Mouse (Mus musculus): ENCODE measurements at regions not wholly inside any gene's neighbourhood (a gene's known extent, or its start where the extent isn't known, plus 50 kb on each side); places are given as distances from the start of the nearest gene placed in this dataset.

- WGBS: 81% methylated on average over 2 of the region's 2 CpGs
- no peaks in the 10 kb centered on the region for H3K36me3 ChIP-seq (replicated peaks; ENCODE audit: control insufficient read depth, insufficient read depth, low read length)
- ATAC-seq (ENCODE audit: insufficient read depth, low read depth): no peak
Observed at GRCm38 (mm10) chr4:7143676-7144075, 1095.2 kb downstream of the Car8 start.

GRCm38 (mm10) chr4:7142781-7143180 is 1096.1 kb downstream of the Car8 start:
- no peak for DNase-seq (ENCODE audit: low spot score)
- H3K36me3 ChIP-seq (replicated peaks; ENCODE audit: control insufficient read depth, insufficient read depth, low read length): no peaks in the 10 kb centered on the region
- H3K4me2 ChIP-seq (ENCODE audit: low read depth, low read length): no peak overlapping the region
- ATAC-seq (ENCODE audit: insufficient read depth, low read depth): no peak
- TF ChIP-seq CTCF (IDR thresholded peaks at IDR 0.05; ENCODE audit: low read depth) (no peak), EP300 (IDR thresholded peaks at IDR 0.05; ENCODE audit: low read depth) (no peak)
- no peak overlapping the region for H3K4me3 ChIP-seq (ENCODE audit: low read depth, low read length)
- H3K4me1 ChIP-seq (ENCODE audit: control insufficient read depth, insufficient read depth): no peaks in the 10 kb centered on the region
- H3K9me3 ChIP-seq (replicated peaks; ENCODE audit: control insufficient read depth, low read length): no peaks in the 10 kb centered on the region
- H3K9ac ChIP-seq (replicated peaks; ENCODE audit: low read depth, low read length): no peak overlapping the region
- H3K27me3 ChIP-seq (ENCODE audit: control insufficient read depth, insufficient read depth, low read length): no peaks in the 10 kb centered on the region
- 78% methylated on average over 6 of the region's 6 CpGs for WGBS
- no peak overlapping the region for H3K27ac ChIP-seq (ENCODE audit: low read depth)

More at GRCm38 (mm10) chr4:7143676-7144075, 1095.2 kb downstream of the Car8 start:
- no peak for DNase-seq (ENCODE audit: low spot score)
- no peak overlapping the region for H3K4me2 ChIP-seq (ENCODE audit: low read depth, low read length)
- no peak overlapping the region for H3K4me3 ChIP-seq (ENCODE audit: low read depth, low read length)
- H3K27me3 ChIP-seq (ENCODE audit: control insufficient read depth, insufficient read depth, low read length): no peaks in the 10 kb centered on the region
- H3K9ac ChIP-seq (replicated peaks; ENCODE audit: low read depth, low read length): no peak overlapping the region
- H3K4me1 ChIP-seq (ENCODE audit: control insufficient read depth, insufficient read depth): no peaks in the 10 kb centered on the region
- TF ChIP-seq EP300 (IDR thresholded peaks at IDR 0.05; ENCODE audit: low read depth) (no peak), CTCF (IDR thresholded peaks at IDR 0.05; ENCODE audit: low read depth) (no peak)
- H3K9me3 ChIP-seq (replicated peaks; ENCODE audit: control insufficient read depth, low read length): no peaks in the 10 kb centered on the region
- H3K27ac ChIP-seq (ENCODE audit: low read depth): no peak overlapping the region

GRCm38 (mm10) chr4:7112159-7112558 is 1126.7 kb downstream of the Car8 start:
- no peak overlapping the region for H3K27ac ChIP-seq (ENCODE audit: low read depth)
- H3K9me3 ChIP-seq (replicated peaks; ENCODE audit: control insufficient read depth, low read length): no peaks in the 10 kb centered on the region
- ATAC-seq (ENCODE audit: insufficient read depth, low read depth) (0 out of 2 replicates have a peak, but pooled peaks have one; percentile 17), DNase-seq (ENCODE audit: low spot score) (peak; percentile 13)
- H3K4me3 ChIP-seq (ENCODE audit: low read depth, low read length): no peak overlapping the region
- H3K9ac ChIP-seq (replicated peaks; ENCODE audit: low read depth, low read length): no peak overlapping the region
- H3K36me3 ChIP-seq (replicated peaks; ENCODE audit: control insufficient read depth, insufficient read depth, low read length): no peaks in the 10 kb centered on the region
- TF ChIP-seq CTCF (IDR thresholded peaks at IDR 0.05; ENCODE audit: low read depth) (no peak), EP300 (IDR thresholded peaks at IDR 0.05; ENCODE audit: low read depth) (no peak)
- no peaks in the 10 kb centered on the region for H3K27me3 ChIP-seq (ENCODE audit: control insufficient read depth, insufficient read depth, low read length)
- H3K4me2 ChIP-seq (ENCODE audit: low read depth, low read length): no peak overlapping the region
- no peaks in the 10 kb centered on the region for H3K4me1 ChIP-seq (ENCODE audit: control insufficient read depth, insufficient read depth)
- 28% methylated on average over 4 of the region's 4 CpGs for WGBS

DNA sequence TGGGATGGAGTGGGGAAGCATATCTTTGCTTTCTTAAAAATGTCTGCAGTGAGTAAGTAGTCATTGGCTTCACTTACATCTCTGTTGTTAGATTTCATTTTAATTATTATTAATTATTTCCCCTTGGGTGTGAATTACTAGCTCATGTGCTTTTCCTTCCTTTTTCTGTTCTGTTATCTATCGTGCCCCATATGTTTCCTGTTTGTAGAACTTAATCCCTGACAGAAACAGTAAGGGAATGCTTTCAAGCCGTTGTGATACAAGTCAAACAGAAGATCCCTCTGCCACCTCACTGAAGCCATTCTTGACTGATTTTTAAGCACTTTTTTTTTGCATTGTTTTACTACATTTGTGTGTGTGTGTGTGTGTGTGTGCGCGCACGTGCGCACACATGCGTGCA is 1145.9 kb downstream of the Car8 start:
- ATAC-seq (ENCODE audit: insufficient read depth, low read depth): no peak

DNA sequence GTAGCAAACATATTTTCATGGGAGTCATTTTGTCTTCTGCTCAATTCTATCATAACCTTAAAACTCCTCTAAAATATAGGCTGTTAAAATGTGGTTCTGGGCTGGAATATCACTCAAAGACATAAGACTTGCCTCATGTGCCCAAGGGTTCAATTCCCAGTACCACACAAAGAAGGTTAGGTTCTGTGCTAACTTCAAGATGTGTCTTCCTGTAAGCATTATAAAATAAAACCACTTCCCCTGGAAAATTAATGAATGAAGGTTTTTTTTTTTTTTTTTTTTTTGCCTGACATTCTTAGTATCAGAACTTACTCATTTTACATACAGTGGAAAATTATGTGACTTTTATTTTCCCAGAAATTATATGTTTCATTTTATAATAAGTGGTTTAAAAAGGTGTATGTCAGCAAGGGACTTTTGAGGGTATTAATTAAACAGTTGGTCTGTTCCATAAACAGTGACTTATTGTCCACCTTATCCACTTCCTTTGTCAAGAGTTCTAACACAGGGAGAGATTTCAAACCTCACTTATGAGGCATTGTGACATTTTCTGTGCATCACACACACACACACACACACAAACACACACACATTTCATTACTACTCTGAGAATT is 1147.5 kb downstream of the Car8 start:
- DNase-seq (ENCODE audit: low spot score) (no peak), ATAC-seq (ENCODE audit: insufficient read depth, low read depth) (no peak)
- H3K4me2 ChIP-seq (ENCODE audit: low read depth, low read length): no peak overlapping the region
- no peak overlapping the region for H3K9ac ChIP-seq (replicated peaks; ENCODE audit: low read depth, low read length)
- H3K9me3 ChIP-seq (replicated peaks; ENCODE audit: control insufficient read depth, low read length): no peaks in the 10 kb centered on the region
- H3K4me3 ChIP-seq (ENCODE audit: low read depth, low read length): no peak overlapping the region
- no peaks in the 10 kb centered on the region for H3K27me3 ChIP-seq (ENCODE audit: control insufficient read depth, insufficient read depth, low read length)
- TF ChIP-seq EP300 (IDR thresholded peaks at IDR 0.05; ENCODE audit: low read depth) (no peak), CTCF (IDR thresholded peaks at IDR 0.05; ENCODE audit: low read depth) (no peak)
- H3K27ac ChIP-seq (ENCODE audit: low read depth): no peak overlapping the region
- no peaks in the 10 kb centered on the region for H3K36me3 ChIP-seq (replicated peaks; ENCODE audit: control insufficient read depth, insufficient read depth, low read length)
- no peaks in the 10 kb centered on the region for H3K4me1 ChIP-seq (ENCODE audit: control insufficient read depth, insufficient read depth)

More for the DNA sequence above, 1145.9 kb downstream of the Car8 start:
- Histone ChIP-seq H3K4me2 (ENCODE audit: low read depth, low read length) (no peak overlapping the region), H3K9me3 (replicated peaks; ENCODE audit: control insufficient read depth, low read length) (no peaks in the 10 kb centered on the region), H3K27ac (ENCODE audit: low read depth) (no peak overlapping the region), H3K4me1 (ENCODE audit: control insufficient read depth, insufficient read depth) (no peaks in the 10 kb centered on the region), H3K27me3 (ENCODE audit: control insufficient read depth, insufficient read depth, low read length) (no peaks in the 10 kb centered on the region), H3K36me3 (replicated peaks; ENCODE audit: control insufficient read depth, insufficient read depth, low read length) (no peaks in the 10 kb centered on the region), H3K4me3 (ENCODE audit: low read depth, low read length) (no peak overlapping the region), H3K9ac (replicated peaks; ENCODE audit: low read depth, low read length) (no peak overlapping the region)
- DNase-seq (ENCODE audit: low spot score): no peak
- 74% methylated on average over 7 of the region's 7 CpGs for WGBS
- TF ChIP-seq CTCF (IDR thresholded peaks at IDR 0.05; ENCODE audit: low read depth) (no peak), EP300 (IDR thresholded peaks at IDR 0.05; ENCODE audit: low read depth) (no peak)

Data from heart, postnatal 0 days (tissue).